12 mouse cellular contexts compared by ENCODE assay signal in the genomic region with DNA sequence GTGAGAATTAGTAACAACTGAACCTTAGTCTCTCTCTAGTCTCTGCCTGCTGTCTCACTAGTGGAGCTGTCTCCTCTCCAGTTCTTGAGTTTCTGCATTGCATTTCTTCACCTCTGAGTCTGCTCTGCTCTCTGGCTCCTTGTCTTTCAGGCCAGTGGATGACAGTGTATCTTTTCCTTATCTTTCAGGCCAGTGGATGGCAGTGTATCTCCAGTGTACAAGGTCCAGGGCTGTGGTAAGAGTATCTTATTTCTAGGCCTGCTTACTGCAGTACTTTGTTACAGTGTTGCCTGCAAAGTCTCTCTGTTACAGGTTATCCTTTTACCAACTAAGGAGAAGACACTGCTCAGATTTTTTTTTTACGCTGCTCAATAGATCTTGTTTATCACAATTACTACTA. TPM values are rescaled to one million over a fixed set of nuclear protein-coding genes. Genes with fewer than 3 reads are reported as not detected.
DNase-seq lines count a peak whose midpoint lies in the region; ATAC-seq lines count a peak whose summit lies in the region.
"Had no signal": no experiment of that assay in that cellular context is flagged by ENCODE, and none has a peak within 500 bp of the region (broad histone marks: within the 10 kb centered on the region; RNA-seq: fewer than 3 reads in every experiment).

No protein-coding gene starts in this region.

- WGBS in kidney, embryonic 14.5 days, result 82% methylated on average over 1 of the region's 1 CpGs
- 68% methylated on average over 1 of the region's 1 CpGs for WGBS in liver, embryonic 13.5 days (ENCODE audit: insufficient replicate concordance)
- WGBS in midbrain, embryonic 15.5 days, result 91% methylated on average over 1 of the region's 1 CpGs

- no peaks in the 10 kb centered on the region; the same call in 1 of the 2 replicates for H3K9me3 ChIP-seq in kidney, embryonic 14.5 days (ENCODE audit: control insufficient read depth, low read length)
- no peaks in the 10 kb centered on the region for H3K9me3 ChIP-seq in liver, embryonic 13.5 days (replicated peaks)
- H3K9me3 ChIP-seq in midbrain, embryonic 15.5 days, result no peaks in the 10 kb centered on the region

- no peaks in the 10 kb centered on the region for H3K4me1 ChIP-seq in kidney, embryonic 14.5 days (ENCODE audit: control insufficient read depth, insufficient read depth, low read length)
- no peaks in the 10 kb centered on the region for H3K4me1 ChIP-seq in liver, embryonic 13.5 days (replicated peaks)
- H3K4me1 ChIP-seq in midbrain, embryonic 15.5 days, result no peaks in the 10 kb centered on the region
- H3K4me1 ChIP-seq: limb, embryonic 12.5 days had no signal

- H3K27ac ChIP-seq in kidney, embryonic 14.5 days (ENCODE audit: low read depth, low read length), result no peak overlapping the region
- H3K27ac ChIP-seq in liver, embryonic 13.5 days, result no peak overlapping the region
- H3K27ac ChIP-seq in midbrain, embryonic 15.5 days, result no peak overlapping the region
- H3K27ac ChIP-seq: limb, embryonic 12.5 days had no signal

- no peak overlapping the region for H3K9ac ChIP-seq in kidney, embryonic 14.5 days (ENCODE audit: low read depth, low read length)
- no peak overlapping the region for H3K9ac ChIP-seq in liver, embryonic 13.5 days
- H3K9ac ChIP-seq in midbrain, embryonic 15.5 days, result no peak overlapping the region
- H3K9ac ChIP-seq: limb, embryonic 12.5 days had no signal

- no peak overlapping the region for H3K4me2 ChIP-seq in kidney, embryonic 14.5 days (replicated peaks; ENCODE audit: low read depth, low read length)
- no peak overlapping the region for H3K4me2 ChIP-seq in liver, embryonic 13.5 days
- no peak overlapping the region for H3K4me2 ChIP-seq in midbrain, embryonic 15.5 days
- H3K4me2 ChIP-seq: limb, embryonic 12.5 days had no signal

- peak; percentile 15 for DNase-seq in kidney, adult 11 months
- DNase-seq in brain, adult 2 months (ENCODE audit: low read depth, low spot score), result peak; percentile 41
- no peak for DNase-seq in liver, embryonic 13.5 days
- DNase-seq in ovary, postnatal 36 days (ENCODE audit: low spot score), result no peak
- no peak for DNase-seq in left cerebral cortex, adult 9 months (ENCODE audit: low spot score in 2 of 2)
- DNase-seq: cerebellum, adult 9-10 months; right cerebral cortex, postnatal 4 days had no signal

- H3K36me3 ChIP-seq in kidney, embryonic 14.5 days (ENCODE audit: control insufficient read depth, insufficient read depth, low read length), result no peaks in the 10 kb centered on the region
- H3K36me3 ChIP-seq in liver, embryonic 13.5 days, result no peaks in the 10 kb centered on the region
- no peaks in the 10 kb centered on the region for H3K36me3 ChIP-seq in midbrain, embryonic 15.5 days (replicated peaks)
- H3K36me3 ChIP-seq: limb, embryonic 12.5 days had no signal

- no peak overlapping the region for H3K4me3 ChIP-seq in kidney, embryonic 14.5 days (ENCODE audit: low read length)
- H3K4me3 ChIP-seq in liver, embryonic 13.5 days (replicated peaks), result no peak overlapping the region
- no peak overlapping the region for H3K4me3 ChIP-seq in midbrain, embryonic 15.5 days
- H3K4me3 ChIP-seq: limb, embryonic 12.5 days had no signal

- H3K27me3 ChIP-seq in kidney, embryonic 14.5 days (ENCODE audit: control insufficient read depth, insufficient read depth, low read length), result no peaks in the 10 kb centered on the region
- H3K27me3 ChIP-seq in liver, embryonic 13.5 days, result no peaks in the 10 kb centered on the region
- no peaks in the 10 kb centered on the region for H3K27me3 ChIP-seq in midbrain, embryonic 15.5 days (replicated peaks)
- H3K27me3 ChIP-seq: limb, embryonic 12.5 days had no signal

- ATAC-seq in kidney, embryonic 14.5 days (ENCODE audit: low FRiP score, low TSS enrichment), result no peak
- ATAC-seq in CD4-positive, CD25-positive, alpha-beta regulatory T cell, adult 4 months, result peak; percentile 66
- ATAC-seq in liver, embryonic 13.5 days (ENCODE audit: low read depth), result peak; percentile 79
- ATAC-seq in midbrain, embryonic 15.5 days (replicated peaks), result no peak
- ATAC-seq: forebrain, embryonic 14.5 days had no signal

RNA-seq across cellular contexts. Expression of gene Tmbim4, which starts 18.5 kb away (rescaled TPM):
- polyA plus RNA-seq in kidney, embryonic 14.5 days (2014; fragmentation: Nextera tagmentation; extraction: Ambion mirVana), result 127 and 139 TPM in 2 replicates
- 100 to 1,000 TPM; 129 to 132 TPM for polyA plus RNA-seq in CD4-positive, CD25-positive, alpha-beta regulatory T cell, adult 4 months (2017; shearing (Covaris generic))
- 85.3 and 86.9 TPM in 2 replicates for polyA plus RNA-seq in liver, embryonic 13.5 days (2015; fragmentation: Nextera tagmentation; extraction: Ambion mirVana)
- polyA plus RNA-seq in midbrain, embryonic 15.5 days (2015; fragmentation: Nextera tagmentation; extraction: Ambion mirVana), result 90.2 and 93.7 TPM in 2 replicates

RNA-seq across cellular contexts. Expression of gene Irak3, which starts 19.0 kb away (rescaled TPM):
- 0.74 and 0.80 TPM in 2 replicates for polyA plus RNA-seq in kidney, embryonic 14.5 days (2014; fragmentation: Nextera tagmentation; extraction: Ambion mirVana)
- polyA plus RNA-seq in CD4-positive, CD25-positive, alpha-beta regulatory T cell, adult 4 months (2017; shearing (Covaris generic)), result 1 to 10 TPM; 3.9 to 4.5 TPM
- polyA plus RNA-seq in liver, embryonic 13.5 days (2015; fragmentation: Nextera tagmentation; extraction: Ambion mirVana), result 0.80 and 1.1 TPM in 2 replicates
- polyA plus RNA-seq in midbrain, embryonic 15.5 days (2015; fragmentation: Nextera tagmentation; extraction: Ambion mirVana), result 0.18 and 0.19 TPM in 2 replicates

RNA-seq across cellular contexts. Expression of gene Llph, which starts 44.0 kb away (rescaled TPM):
- polyA plus RNA-seq in kidney, embryonic 14.5 days (2014; fragmentation: Nextera tagmentation; extraction: Ambion mirVana), result 68.5 and 87.6 TPM in 2 replicates
- polyA plus RNA-seq in CD4-positive, CD25-positive, alpha-beta regulatory T cell, adult 4 months (2017; shearing (Covaris generic)), result 10 to 100 TPM; 56.9 to 77.4 TPM
- polyA plus RNA-seq in liver, embryonic 13.5 days (2015; fragmentation: Nextera tagmentation; extraction: Ambion mirVana), result 42.6 and 48.5 TPM in 2 replicates
- polyA plus RNA-seq in midbrain, embryonic 15.5 days (2015; fragmentation: Nextera tagmentation; extraction: Ambion mirVana), result 34.7 and 39.6 TPM in 2 replicates

Comparison
In these comparisons a context has a peak if more than half of its experiments do, and no peak if none do; other contexts are left out.
1. DNase-seq: peak in kidney, adult 11 months (single experiment) and brain, adult 2 months (single experiment); none in liver, embryonic 13.5 days (single experiment), ovary, postnatal 36 days (single experiment) and left cerebral cortex, adult 9 months (0 of 2).
2. ATAC-seq: peak in CD4-positive, CD25-positive, alpha-beta regulatory T cell, adult 4 months (single experiment) and liver, embryonic 13.5 days (single experiment); none in kidney, embryonic 14.5 days (single experiment) and midbrain, embryonic 15.5 days (single experiment).